26 mouse cellular contexts compared by ENCODE assay signal in genomic region chr9:43085686-43086285, GRCm38 (mm10). TPM values are rescaled to one million over a fixed set of nuclear protein-coding genes. Genes with fewer than 3 reads are reported as not detected.
DNase-seq lines count a peak whose midpoint lies in the region; ATAC-seq and TF ChIP-seq lines count a peak whose summit lies in the region.
"Had no signal": no experiment of that assay in that cellular context is flagged by ENCODE, and none has a peak within 500 bp of the region (broad histone marks: within the 10 kb centered on the region; RNA-seq: fewer than 3 reads in every experiment).

No protein-coding gene starts in this region.

- no peak for ATAC-seq in heart, embryonic 12.5 days (ENCODE audit: insufficient number of reproducible peaks, low FRiP score)
- ATAC-seq in lung, embryonic 14.5 days (ENCODE audit: insufficient read depth) = no peak
- ATAC-seq in stomach, embryonic 16.5 days (ENCODE audit: insufficient read depth, low FRiP score) = no peak
- ATAC-seq: forebrain, postnatal 0 days; hindbrain, postnatal 0 days; intestine, embryonic 16.5 days; liver, postnatal 0 days had no signal

- H3K4me1 ChIP-seq in heart, embryonic 12.5 days (replicated peaks) = peaks cover 42% of the 10 kb centered on the region
- H3K4me1 ChIP-seq in lung, embryonic 14.5 days (ENCODE audit: insufficient read depth) = peaks cover 13% of the 10 kb centered on the region
- peaks cover 10% of the 10 kb centered on the region; the same call in 1 of the 2 replicates for H3K4me1 ChIP-seq in stomach, embryonic 16.5 days (ENCODE audit: control insufficient read depth, insufficient read depth, low read length)

- 78% methylated on average over 1 of the region's 1 CpGs for WGBS in heart, embryonic 12.5 days
- 72% methylated on average over 1 of the region's 1 CpGs for WGBS in lung, embryonic 14.5 days
- 60% methylated on average over 1 of the region's 1 CpGs for WGBS in stomach, embryonic 16.5 days

- H3K4me2 ChIP-seq in heart, embryonic 12.5 days = no peak overlapping the region
- H3K4me2 ChIP-seq in lung, embryonic 14.5 days = no peak overlapping the region
- no peak overlapping the region for H3K4me2 ChIP-seq in stomach, embryonic 16.5 days (ENCODE audit: low read depth, low read length)
- H3K4me2 ChIP-seq: kidney, embryonic 15.5 days; limb, embryonic 12.5 days; liver, embryonic 11.5 days; midbrain, embryonic 11.5 days had no signal

- H3K9ac ChIP-seq in heart, embryonic 12.5 days = no peak overlapping the region
- H3K9ac ChIP-seq in lung, embryonic 14.5 days = no peak overlapping the region
- H3K9ac ChIP-seq in stomach, embryonic 16.5 days (ENCODE audit: low read length) = no peak overlapping the region
- H3K9ac ChIP-seq: forebrain, postnatal 0 days; kidney, embryonic 15.5 days; limb, embryonic 12.5 days; liver, postnatal 0 days had no signal

- no peaks in the 10 kb centered on the region for H3K9me3 ChIP-seq in heart, embryonic 12.5 days (replicated peaks)
- no peaks in the 10 kb centered on the region for H3K9me3 ChIP-seq in lung, embryonic 14.5 days (ENCODE audit: low read depth, low read length)
- H3K9me3 ChIP-seq in stomach, embryonic 16.5 days (replicated peaks; ENCODE audit: control insufficient read depth, low read length) = no peaks in the 10 kb centered on the region
- H3K9me3 ChIP-seq: embryonic facial prominence, embryonic 10.5 days; forebrain, embryonic 10.5 days; kidney, embryonic 15.5 days; limb, embryonic 12.5 days had no signal

- no peak for TF ChIP-seq CTCF in lung, embryonic 14.5 days (IDR thresholded peaks at IDR 0.05; ENCODE audit: low read depth)

- no peaks in the 10 kb centered on the region for H3K36me3 ChIP-seq in heart, embryonic 12.5 days
- no peaks in the 10 kb centered on the region for H3K36me3 ChIP-seq in lung, embryonic 14.5 days (ENCODE audit: insufficient read depth)
- no peaks in the 10 kb centered on the region for H3K36me3 ChIP-seq in stomach, embryonic 16.5 days (ENCODE audit: control insufficient read depth, insufficient read depth, low read length)
- H3K36me3 ChIP-seq: embryonic facial prominence, embryonic 10.5 days; forebrain, embryonic 10.5 days; kidney, embryonic 15.5 days; limb, embryonic 12.5 days had no signal

- no peak overlapping the region for H3K4me3 ChIP-seq in heart, embryonic 12.5 days
- no peak overlapping the region for H3K4me3 ChIP-seq in lung, embryonic 14.5 days (ENCODE audit: low read depth, low read length)
- no peak overlapping the region for H3K4me3 ChIP-seq in stomach, embryonic 16.5 days (replicated peaks; ENCODE audit: low read length)
- H3K4me3 ChIP-seq: embryonic facial prominence, embryonic 10.5 days; forebrain, embryonic 10.5 days; kidney, embryonic 15.5 days; limb, embryonic 12.5 days had no signal

- H3K27ac ChIP-seq in heart, embryonic 12.5 days (ENCODE audit: poor library complexity, severe bottlenecking) = peak overlapping the region; percentile 23; the same call in 1 of the 2 replicates
- H3K27ac ChIP-seq in lung, embryonic 14.5 days (ENCODE audit: low read depth) = peak overlapping the region; percentile 74
- peak overlapping the region; percentile 53 for H3K27ac ChIP-seq in stomach, embryonic 16.5 days (ENCODE audit: low read length)
- H3K27ac ChIP-seq: embryonic facial prominence, embryonic 10.5 days; forebrain, embryonic 10.5 days; hindbrain, postnatal 0 days; kidney, embryonic 15.5 days; limb, embryonic 12.5 days had no signal

- H3K27me3 ChIP-seq in heart, embryonic 12.5 days (replicated peaks) = no peaks in the 10 kb centered on the region
- no peaks in the 10 kb centered on the region for H3K27me3 ChIP-seq in lung, embryonic 14.5 days (ENCODE audit: insufficient read depth, low read length)
- H3K27me3 ChIP-seq in stomach, embryonic 16.5 days (ENCODE audit: control insufficient read depth, insufficient read depth, low read length) = no peaks in the 10 kb centered on the region
- H3K27me3 ChIP-seq: kidney, embryonic 15.5 days; limb, embryonic 12.5 days had no signal

- no peak for DNase-seq in heart, adult 18-20 months
- no peak for DNase-seq in lung, embryonic 14.5 days
- DNase-seq in lung, postnatal 4 days = no peak
- DNase-seq in R1 (ENCODE audit: low read depth, low spot score) = peak; percentile 86
- DNase-seq in thymus, postnatal 14 days = no peak
- DNase-seq: adrenal gland, adult 2 months; cerebellum, adult 11 months; cerebellum, adult 9-11 months; forebrain, postnatal 0 days; kidney, postnatal 36 days; liver, postnatal 0 days; right cerebral cortex, adult 18-20 months; right cerebral cortex, postnatal 4 days; thymus, adult 18-20 months; thymus, postnatal 4 days had no signal

RNA-seq across cellular contexts. Expression of gene Arhgef12, which starts 21.3 kb away (rescaled TPM):
- polyA plus RNA-seq in heart, embryonic 12.5 days (2016; fragmentation: Nextera tagmentation; extraction: Ambion mirVana) = 13.3 and 13.9 TPM in 2 replicates
- total RNA-seq in heart, adult 18-20 months (2021) = 100 to 1,000 TPM; 119 to 128 TPM
- polyA plus RNA-seq in lung, embryonic 14.5 days (2014; fragmentation: Nextera tagmentation; extraction: Ambion mirVana) = 19.1 and 24.7 TPM in 2 replicates
- polyA plus RNA-seq in stomach, embryonic 16.5 days (2015; fragmentation: Nextera tagmentation; extraction: Ambion mirVana) = 10.6 and 11.2 TPM in 2 replicates

RNA-seq across cellular contexts. Expression of gene Tmem136, which starts 30.6 kb away (rescaled TPM):
- polyA plus RNA-seq in heart, embryonic 12.5 days (2016; fragmentation: Nextera tagmentation; extraction: Ambion mirVana) = 15.2 and 18.6 TPM in 2 replicates
- 1 to 10 TPM; 5.0 to 6.2 TPM for total RNA-seq in heart, adult 18-20 months (2021)
- 5.3 and 5.9 TPM in 2 replicates for polyA plus RNA-seq in lung, embryonic 14.5 days (2014; fragmentation: Nextera tagmentation; extraction: Ambion mirVana)
- 4.0 and 4.5 TPM in 2 replicates for polyA plus RNA-seq in stomach, embryonic 16.5 days (2015; fragmentation: Nextera tagmentation; extraction: Ambion mirVana)
- total RNA-seq: megakaryocyte progenitor cell, adult 5-6 weeks had no signal

Comparison
In these comparisons a context has a peak if more than half of its experiments do, and no peak if none do; other contexts are left out.
1. H3K27ac ChIP-seq: peak in every context shown above with its lines; median percentile 74 in lung, embryonic 14.5 days; 53 in stomach, embryonic 16.5 days; 23 in heart, embryonic 12.5 days.